Mouse (Mus musculus) forebrain, embryonic 11.5 days (tissue): Measurements from ENCODE around the gene Prg4. TPM values are rescaled to one million over a fixed set of nuclear protein-coding genes. Genes with fewer than 3 reads are reported as not detected.

Source experiments
- ATAC-seq: fragments of 200-750 bp; cut with Nextera tagmentation; replicated peaks from 2 replicates; pipeline ENCODE4 v1.8.0; 2017; ENCODE audit warnings: moderate TSS enrichment; ENCODE audit not compliant: low FRiP score
- DNase-seq: peaks from one replicate; pipeline ENCODE4 v3.0.0-alpha.2; 2017; ENCODE audit warnings: low spot score
- H3K27ac ChIP-seq: fragments of 300-500 bp; sonication (generic); 2 replicates; pipeline ENCODE4 v1.5.1; 2014; ENCODE audit warnings: low read depth, low read length
- H3K27me3 ChIP-seq: fragments of 300-500 bp; sonication (generic); 2 replicates; pipeline ENCODE4 v1.6.1; 2014; ENCODE audit warnings: mild to moderate bottlenecking, low read length, mixed read lengths; ENCODE audit not compliant: control insufficient read depth, insufficient read depth
- H3K36me3 ChIP-seq: fragments of 300-500 bp; sonication (generic); 2 replicates; pipeline ENCODE4 v1.6.1; 2014; ENCODE audit warnings: mild to moderate bottlenecking, low read length, moderate library complexity, mixed read lengths; ENCODE audit not compliant: control insufficient read depth, insufficient read depth
- H3K4me1 ChIP-seq: fragments of 300-500 bp; sonication (generic); replicated peaks from 2 replicates; pipeline ENCODE4 v1.6.1; 2014; ENCODE audit warnings: low read length, mixed read lengths; ENCODE audit not compliant: control insufficient read depth, insufficient read depth
- H3K4me2 ChIP-seq: fragments of 300-500 bp; sonication (generic); 2 replicates; pipeline ENCODE4 v1.6.1; 2014; ENCODE audit warnings: low read depth, mild to moderate bottlenecking, low read length, moderate library complexity, mixed read lengths; ENCODE audit not compliant: severe bottlenecking
- H3K4me3 ChIP-seq: fragments of 300-500 bp; sonication (generic); 2 replicates; pipeline ENCODE4 v1.5.1; 2014; ENCODE audit warnings: low read depth, low read length
- H3K9ac ChIP-seq: fragments of 300-500 bp; sonication (generic); 2 replicates; pipeline ENCODE4 v1.6.1; 2014; ENCODE audit warnings: low read length
- H3K9me3 ChIP-seq: fragments of 300-500 bp; sonication (generic); 2 replicates; pipeline ENCODE4 v1.6.1; 2016; ENCODE audit warnings: low read length, mixed read lengths; ENCODE audit not compliant: control insufficient read depth
- WGBS: fragments of 180-500 bp; shearing (Covaris S2); extraction: QIAGEN DNeasy Blood & Tissue Kit; methylation state at CpG from one replicate; pipeline ENCODE4 v1.1.7; 2014; 5-methylcytosine and 5-hydroxymethylcytosine counted together
- polyA plus RNA-seq: library from polyadenylated mRNA; unstranded; fragments of >200 nt; fragmentation: Nextera tagmentation; extraction: Ambion mirVana; gene quantifications from 2 replicates; pipeline ENCODE4 v1.2.1, GENCODE M21; 2014

Gene Prg4
- polyA plus RNA-seq, 1 experiment from 2014 or later: 0.73 TPM

DNA sequence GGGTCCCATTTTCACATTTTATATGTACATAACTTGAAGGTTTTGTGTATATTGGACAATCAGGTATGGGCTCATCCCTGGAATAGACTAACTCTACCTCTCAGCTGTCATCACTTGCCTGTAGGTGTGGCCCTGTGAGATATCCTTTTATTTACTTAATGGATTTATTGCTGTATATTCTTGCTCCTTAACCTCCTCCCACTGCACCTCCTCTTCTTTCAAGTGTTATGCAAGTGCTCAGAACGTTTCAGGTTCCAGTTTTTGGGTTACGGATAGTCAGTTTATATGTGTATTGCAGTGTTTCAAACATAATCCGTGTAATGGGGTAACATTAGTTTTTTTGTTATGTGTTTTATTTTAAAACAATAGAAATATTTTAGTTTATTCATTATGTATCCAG is 27.3 kb downstream of the Prg4 start:
- no peak for DNase-seq
- Histone ChIP-seq H3K36me3 (peaks cover 4% of the 10 kb centered on the region), H3K4me3 (no peak overlapping the region), H3K4me1 (no peaks in the 10 kb centered on the region), H3K9me3 (no peaks in the 10 kb centered on the region), H3K9ac (no peak overlapping the region), H3K27ac (no peak overlapping the region), H3K4me2 (no peak overlapping the region), H3K27me3 (no peaks in the 10 kb centered on the region)
- no peak for ATAC-seq
- 95% methylated on average over 3 of the region's 3 CpGs for WGBS

DNA sequence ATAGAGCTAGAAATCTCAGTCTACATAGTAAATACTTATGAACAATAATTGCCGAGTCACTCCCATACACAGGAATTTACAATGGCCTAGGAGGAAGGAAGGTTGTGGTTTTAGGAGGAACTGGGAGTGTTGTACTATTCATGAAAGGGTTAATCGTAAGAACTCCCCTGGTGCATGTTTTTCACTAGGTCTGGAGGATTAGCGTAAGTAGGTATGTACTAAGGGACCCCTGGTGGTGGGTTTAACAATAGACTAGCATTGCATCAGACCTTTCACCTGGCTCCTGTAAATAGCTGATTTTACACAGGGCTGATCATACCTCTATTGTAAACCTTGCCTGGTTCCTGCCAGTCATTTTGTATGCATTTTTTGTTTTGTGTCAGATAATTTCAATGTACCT is 39.7 kb downstream of the Prg4 start:
- Histone ChIP-seq H3K27me3 (no peaks in the 10 kb centered on the region), H3K4me3 (no peak overlapping the region), H3K9me3 (no peaks in the 10 kb centered on the region), H3K27ac (no peak overlapping the region), H3K36me3 (peaks cover 19% of the 10 kb centered on the region), H3K9ac (no peak overlapping the region), H3K4me2 (no peak overlapping the region), H3K4me1 (no peaks in the 10 kb centered on the region)
- 59% methylated on average over 3 of the region's 3 CpGs for WGBS
- DNase-seq: no peak
- ATAC-seq: no peak; the same call in 1 of the 2 replicates

DNA sequence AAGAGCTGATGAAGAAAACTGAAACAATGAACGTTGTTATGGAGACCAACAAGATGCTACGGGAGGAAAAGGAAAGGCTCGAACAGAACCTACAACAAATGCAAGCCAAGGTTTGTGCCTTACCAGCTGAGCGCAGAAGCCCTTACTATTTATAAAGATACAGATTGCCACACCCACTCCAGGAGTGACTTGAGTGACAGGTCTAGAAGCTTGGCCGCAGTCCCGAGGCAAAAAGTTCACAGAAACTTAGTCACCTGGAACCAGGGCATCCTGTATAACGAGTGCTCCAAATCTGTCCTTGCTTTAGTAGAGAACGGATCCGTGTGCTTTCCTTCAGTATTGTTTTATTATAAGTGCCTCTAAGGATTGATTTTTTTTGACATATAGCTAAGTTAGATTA is 40.3 kb downstream of the Prg4 start:
- Histone ChIP-seq H3K27ac (no peak overlapping the region), H3K27me3 (no peaks in the 10 kb centered on the region), H3K9me3 (no peaks in the 10 kb centered on the region), H3K4me2 (no peak overlapping the region), H3K4me1 (no peaks in the 10 kb centered on the region), H3K36me3 (peaks cover 19% of the 10 kb centered on the region), H3K4me3 (no peak overlapping the region), H3K9ac (no peak overlapping the region)
- ATAC-seq (no peak), DNase-seq (no peak)
- 82% methylated on average over 9 of the region's 9 CpGs for WGBS

DNA sequence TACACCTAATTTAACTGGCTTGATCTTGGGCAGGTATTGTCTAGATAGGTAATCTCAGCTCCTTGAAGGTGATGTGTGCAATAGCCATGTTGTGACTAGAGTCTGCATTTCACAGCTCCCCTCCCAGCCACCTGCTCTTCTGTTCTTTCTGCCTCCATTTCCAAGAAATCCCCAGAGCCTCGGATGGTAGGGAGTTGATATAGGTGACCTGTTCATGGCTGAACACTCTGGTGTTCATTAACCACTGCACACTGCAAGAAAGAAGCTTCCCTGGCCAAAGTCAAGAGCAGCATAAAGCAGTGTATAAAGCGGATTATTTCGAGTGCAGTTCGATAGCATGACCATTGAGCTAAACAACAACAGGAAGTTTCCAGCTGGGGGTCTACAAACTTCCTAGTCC is 47.5 kb downstream of the Prg4 start:
- DNase-seq: no peak
- Histone ChIP-seq H3K9me3 (no peaks in the 10 kb centered on the region), H3K27ac (no peak overlapping the region), H3K4me3 (no peak overlapping the region), H3K27me3 (no peaks in the 10 kb centered on the region), H3K4me1 (no peaks in the 10 kb centered on the region), H3K4me2 (no peak overlapping the region), H3K9ac (no peak overlapping the region), H3K36me3 (peaks cover 12% of the 10 kb centered on the region; the same call in 1 of the 2 replicates)
- no peak for ATAC-seq
- WGBS: 94% methylated on average over 4 of the region's 4 CpGs

DNA sequence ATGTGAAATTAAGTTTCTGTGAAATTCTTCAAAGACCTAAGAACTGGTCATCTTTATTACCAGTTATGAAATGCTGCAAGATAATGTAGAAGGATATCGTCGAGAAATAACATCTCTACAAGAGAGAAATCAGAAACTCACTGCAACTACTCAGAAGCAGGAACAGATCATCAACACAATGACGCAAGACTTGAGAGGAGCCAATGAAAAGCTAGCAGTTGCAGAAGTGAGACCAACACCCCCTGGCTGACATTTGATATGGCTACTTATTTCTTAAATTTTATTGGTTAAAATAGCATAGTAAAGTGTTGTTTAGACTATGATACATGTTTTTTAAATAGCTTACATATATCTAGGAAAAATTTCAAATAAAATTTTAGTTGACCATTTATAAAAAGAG is 50.0 kb downstream of the Prg4 start:
- H3K9ac ChIP-seq: no peak overlapping the region
- no peak for DNase-seq
- no peaks in the 10 kb centered on the region for H3K4me1 ChIP-seq
- ATAC-seq: no peak
- H3K4me3 ChIP-seq: no peak overlapping the region
- no peaks in the 10 kb centered on the region for H3K27me3 ChIP-seq
- no peak overlapping the region for H3K27ac ChIP-seq
- H3K9me3 ChIP-seq: no peaks in the 10 kb centered on the region
- no peak overlapping the region for H3K4me2 ChIP-seq
- WGBS: 97% methylated on average over 3 of the region's 3 CpGs
- peaks cover 6% of the 10 kb centered on the region; the same call in 1 of the 2 replicates for H3K36me3 ChIP-seq

DNA sequence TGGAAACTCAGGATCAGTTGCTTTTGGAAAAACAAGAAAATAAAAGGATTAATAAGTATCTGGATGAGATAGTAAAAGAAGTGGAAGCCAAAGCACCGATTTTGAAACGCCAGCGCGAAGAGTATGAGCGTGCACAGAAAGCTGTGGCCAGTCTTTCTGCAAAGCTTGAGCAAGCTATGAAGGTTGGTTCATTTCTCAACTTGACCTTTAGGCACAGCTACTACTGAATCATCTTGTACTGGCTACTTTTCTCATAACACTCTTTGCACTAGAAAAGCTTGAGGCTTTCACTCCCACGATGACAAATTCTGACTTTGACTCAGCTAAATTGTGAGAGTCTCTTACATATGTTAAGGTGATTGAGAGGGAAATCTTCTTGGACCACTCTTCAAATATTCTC is 56.0 kb downstream of the Prg4 start:
- 98% methylated on average over 6 of the region's 6 CpGs for WGBS
- DNase-seq (no peak), ATAC-seq (no peak)
- Histone ChIP-seq H3K4me1 (no peaks in the 10 kb centered on the region), H3K27me3 (no peaks in the 10 kb centered on the region), H3K4me3 (no peak overlapping the region), H3K27ac (no peak overlapping the region), H3K36me3 (peaks cover 10% of the 10 kb centered on the region), H3K4me2 (no peak overlapping the region), H3K9me3 (no peaks in the 10 kb centered on the region), H3K9ac (no peak overlapping the region)

DNA sequence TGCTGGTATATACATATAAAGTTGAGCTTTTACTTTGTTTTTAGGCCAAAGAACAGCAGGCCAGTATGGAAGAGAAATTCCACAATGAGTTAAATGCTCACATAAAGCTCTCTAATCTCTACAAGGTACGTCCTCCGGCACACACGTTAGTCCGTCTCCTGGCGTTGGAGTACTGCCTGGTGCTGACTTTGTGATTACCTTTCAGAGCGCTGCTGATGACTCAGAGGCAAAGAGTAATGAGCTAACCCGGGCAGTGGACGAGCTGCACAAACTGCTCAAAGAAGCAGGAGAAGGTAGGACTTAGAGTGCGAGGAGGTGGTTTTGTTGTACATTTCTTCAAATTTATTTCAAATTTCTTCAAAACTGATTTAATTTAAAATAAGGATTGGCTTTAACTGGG is 58.7 kb downstream of the Prg4 start:
- no peaks in the 10 kb centered on the region for H3K9me3 ChIP-seq
- DNase-seq (no peak), ATAC-seq (no peak)
- no peaks in the 10 kb centered on the region for H3K27me3 ChIP-seq
- WGBS: 92% methylated on average over 9 of the region's 9 CpGs
- H3K4me1 ChIP-seq: no peaks in the 10 kb centered on the region
- no peak overlapping the region for H3K4me2 ChIP-seq
- peaks cover 7% of the 10 kb centered on the region for H3K36me3 ChIP-seq
- no peak overlapping the region for H3K9ac ChIP-seq
- H3K27ac ChIP-seq: no peak overlapping the region
- no peak overlapping the region for H3K4me3 ChIP-seq

DNA sequence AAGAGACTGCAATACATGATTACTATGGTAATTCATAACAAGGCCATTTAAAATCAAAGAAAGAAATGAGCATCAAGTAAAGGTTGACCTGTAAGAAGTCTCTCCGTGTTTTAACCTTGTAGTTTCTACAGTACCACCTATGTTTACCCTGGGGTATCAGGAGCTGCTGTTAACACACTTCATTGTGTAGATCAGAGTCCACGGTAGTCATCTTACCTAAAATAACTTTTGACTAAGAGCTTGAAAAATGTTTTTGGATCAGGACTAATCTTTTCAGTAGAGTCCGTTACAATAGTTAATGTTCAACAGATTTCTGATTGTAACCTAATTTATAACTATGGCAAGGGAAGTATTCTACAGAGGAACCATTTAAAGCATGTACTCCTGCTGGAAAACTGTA is 61.4 kb downstream of the Prg4 start:
- Histone ChIP-seq H3K4me3 (no peak overlapping the region), H3K9me3 (no peaks in the 10 kb centered on the region), H3K4me1 (no peaks in the 10 kb centered on the region), H3K9ac (no peak overlapping the region), H3K27ac (no peak overlapping the region), H3K27me3 (no peaks in the 10 kb centered on the region), H3K4me2 (no peak overlapping the region), H3K36me3 (peaks cover 7% of the 10 kb centered on the region)
- DNase-seq: no peak
- 94% methylated on average over 3 of the region's 3 CpGs for WGBS
- ATAC-seq: no peak

DNA sequence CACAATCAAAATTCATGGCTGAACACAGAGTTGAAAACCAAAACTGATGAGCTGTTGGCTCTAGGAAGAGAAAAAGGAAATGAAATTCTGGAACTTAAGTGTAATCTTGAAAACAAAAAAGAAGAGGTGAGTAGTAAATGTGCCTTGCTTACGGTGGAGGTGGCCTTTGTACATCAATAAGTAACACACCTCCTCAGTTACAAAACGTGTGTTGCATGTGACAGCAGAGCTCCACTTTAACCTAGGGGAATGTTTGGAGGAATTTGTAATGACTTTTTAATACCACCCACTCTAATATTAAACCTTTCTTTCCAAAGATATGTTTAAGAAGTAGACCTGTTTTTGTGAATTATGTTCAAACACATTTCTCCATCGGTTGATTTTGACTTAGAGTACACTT is 62.1 kb downstream of the Prg4 start:
- no peak for DNase-seq
- Histone ChIP-seq H3K27me3 (no peaks in the 10 kb centered on the region), H3K4me1 (no peaks in the 10 kb centered on the region), H3K9me3 (no peaks in the 10 kb centered on the region), H3K4me2 (no peak overlapping the region), H3K9ac (no peak overlapping the region), H3K36me3 (peaks cover 2% of the 10 kb centered on the region; the same call in 1 of the 2 replicates), H3K27ac (no peak overlapping the region), H3K4me3 (no peak overlapping the region)
- 92% methylated on average over 3 of the region's 3 CpGs for WGBS
- no peak for ATAC-seq
